Mouse (Mus musculus) megakaryocyte, embryonic 14.5 days (primary cell): ENCODE measurements around the gene Tnnt3.

Experiments
- FLI1 ChIP-seq: IDR thresholded peaks from 2 replicates; pipeline ENCODE4 v1.6.1; 2012; ENCODE audit warnings: low read length, inconsistent platforms, mixed read lengths
- GATA1 ChIP-seq: IDR thresholded peaks from 3 replicates; pipeline ENCODE4 v1.6.1; 2012; ENCODE audit warnings: mixed read lengths, low read length, inconsistent platforms, borderline replicate concordance

- TF ChIP-seq GATA1 (no peak), FLI1 (no peak)
Measured at GRCm38 (mm10) chr7:142554625-142555024, 56.0 kb downstream of the Tnnt3 start.
